Mouse (Mus musculus) layer of hippocampus, adult 8-10 months (tissue): ENCODE data around the gene Sirpb1c. TPM values are rescaled to one million over a fixed set of nuclear protein-coding genes. Genes with fewer than 3 reads are reported as not detected.
"Not testable (repeated sequence)": the region's sequence is repeated elsewhere in the genome, so short reads cannot be mapped to it uniquely, and the experiment has no call there.

Experiments used
- DNase-seq, 2 experiments: peaks; one replicate each; pipeline ENCODE4 v3.0.0; 2022; ENCODE audit warnings: low spot score in 2 of 2
- total RNA-seq, 4 experiments: library from RNA; stranded (reverse); gene quantifications; 2 replicates each; pipeline ENCODE4 v1.2.4; 2022

Gene Sirpb1c
- total RNA-seq = not detected

DNA sequence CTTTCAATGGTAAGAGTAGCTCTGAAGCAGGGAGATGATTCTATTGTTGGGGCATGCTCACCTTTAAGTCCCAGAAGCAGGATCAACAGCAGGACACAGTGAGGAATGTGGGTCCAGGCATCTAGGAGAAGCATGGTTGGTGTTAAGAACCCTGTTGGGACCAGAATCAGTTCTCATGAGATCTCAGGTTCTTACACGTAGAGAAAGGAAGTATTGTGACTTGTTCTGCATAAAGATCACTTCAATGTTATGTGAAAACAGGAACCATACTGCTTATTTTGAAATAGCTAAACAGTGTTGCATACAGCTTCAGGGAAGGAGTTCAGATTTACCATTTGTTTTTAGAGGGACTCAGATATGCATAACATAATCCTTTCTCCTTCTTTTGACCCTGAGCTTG lies at the start of gene Sirpb1c:
Gene Sirpb1c, minus strand, starts transcription at position 249 of the 400 bp plus-strand sequence.
- DNase-seq = not testable (repeated sequence)

DNA sequence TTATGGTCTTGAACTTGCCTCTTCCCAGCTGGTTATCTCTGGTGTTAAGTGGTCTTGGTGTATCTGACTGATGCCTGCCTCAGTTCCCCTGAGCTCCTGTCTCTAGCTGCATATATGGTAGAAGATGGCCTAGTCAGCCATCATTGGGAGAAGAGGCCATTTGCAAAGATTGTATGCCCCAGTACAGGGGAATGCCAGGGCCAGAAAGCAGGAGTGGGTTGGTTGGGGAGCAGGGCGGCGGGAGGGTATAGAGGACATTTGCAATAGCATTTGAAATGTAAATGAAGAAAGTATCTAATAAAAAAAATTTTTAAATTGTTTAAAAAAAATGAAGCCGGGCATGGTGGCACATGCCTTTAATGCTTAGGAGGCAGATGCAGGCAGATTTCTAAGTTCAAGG lies 38.1 kb upstream of the Sirpb1c start:
- no peak for DNase-seq

GRCm38 (mm10) chr3:15855773-15856172 lies 7.4 kb upstream of the Sirpb1c start:
- not testable (repeated sequence) for DNase-seq

DNA sequence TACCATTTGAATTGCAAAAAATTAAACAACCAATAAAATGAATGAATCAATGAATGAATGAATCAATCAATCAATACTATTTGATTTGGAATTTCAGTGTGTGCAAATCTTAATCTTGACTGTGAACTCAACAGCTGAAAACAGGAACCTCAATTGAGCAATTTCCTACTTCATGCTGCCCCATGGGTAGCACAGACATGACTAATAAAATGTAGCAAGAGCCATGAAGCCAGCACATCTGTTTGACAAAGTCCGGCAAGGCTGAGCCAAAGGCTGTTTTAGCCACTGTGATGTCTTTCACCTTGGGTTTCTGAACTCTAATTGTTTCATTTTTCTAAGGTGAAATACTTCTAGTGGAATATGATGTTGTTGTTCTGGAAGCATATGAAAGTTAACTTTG lies 1.6 kb upstream of the Sirpb1c start:
- DNase-seq = no peak

GRCm38 (mm10) chr3:15847332-15848047 lies 838 bp downstream of the Sirpb1c start:
- DNase-seq = no peak

GRCm38 (mm10) chr3:15773642-15774041 lies 74.7 kb downstream of the Sirpb1c start:
- not testable (repeated sequence) for DNase-seq

Other genes with a start within 250 kb of the Sirpb1c start
- not detected for gene Gm5150, start 157.9 kb upstream of the Sirpb1c start, total RNA-seq